Mouse (Mus musculus) forebrain, embryonic 11.5 days (tissue): ENCODE measurements around the gene Lgmn. TPM values are rescaled to one million over a fixed set of nuclear protein-coding genes. Genes with fewer than 3 reads are reported as not detected.

Experiments
- ATAC-seq: fragments of 200-750 bp; cut with Nextera tagmentation; replicated peaks from 2 replicates; pipeline ENCODE4 v1.8.0; 2017; ENCODE audit warnings: moderate TSS enrichment; ENCODE audit not compliant: low FRiP score
- DNase-seq: peaks from one replicate; pipeline ENCODE4 v3.0.0-alpha.2; 2017; ENCODE audit warnings: low spot score
- H3K27ac ChIP-seq: fragments of 300-500 bp; sonication (generic); 2 replicates; pipeline ENCODE4 v1.5.1; 2014; ENCODE audit warnings: low read depth, low read length
- H3K27me3 ChIP-seq: fragments of 300-500 bp; sonication (generic); 2 replicates; pipeline ENCODE4 v1.6.1; 2014; ENCODE audit warnings: mild to moderate bottlenecking, low read length, mixed read lengths; ENCODE audit not compliant: control insufficient read depth, insufficient read depth
- H3K36me3 ChIP-seq: fragments of 300-500 bp; sonication (generic); 2 replicates; pipeline ENCODE4 v1.6.1; 2014; ENCODE audit warnings: mild to moderate bottlenecking, low read length, moderate library complexity, mixed read lengths; ENCODE audit not compliant: control insufficient read depth, insufficient read depth
- H3K4me1 ChIP-seq: fragments of 300-500 bp; sonication (generic); replicated peaks from 2 replicates; pipeline ENCODE4 v1.6.1; 2014; ENCODE audit warnings: low read length, mixed read lengths; ENCODE audit not compliant: control insufficient read depth, insufficient read depth
- H3K4me2 ChIP-seq: fragments of 300-500 bp; sonication (generic); 2 replicates; pipeline ENCODE4 v1.6.1; 2014; ENCODE audit warnings: low read depth, mild to moderate bottlenecking, low read length, moderate library complexity, mixed read lengths; ENCODE audit not compliant: severe bottlenecking
- H3K4me3 ChIP-seq: fragments of 300-500 bp; sonication (generic); 2 replicates; pipeline ENCODE4 v1.5.1; 2014; ENCODE audit warnings: low read depth, low read length
- H3K9ac ChIP-seq: fragments of 300-500 bp; sonication (generic); 2 replicates; pipeline ENCODE4 v1.6.1; 2014; ENCODE audit warnings: low read length
- H3K9me3 ChIP-seq: fragments of 300-500 bp; sonication (generic); 2 replicates; pipeline ENCODE4 v1.6.1; 2016; ENCODE audit warnings: low read length, mixed read lengths; ENCODE audit not compliant: control insufficient read depth
- WGBS: fragments of 180-500 bp; shearing (Covaris S2); extraction: QIAGEN DNeasy Blood & Tissue Kit; methylation state at CpG from one replicate; pipeline ENCODE4 v1.1.7; 2014; 5-methylcytosine and 5-hydroxymethylcytosine counted together
- polyA plus RNA-seq: library from polyadenylated mRNA; unstranded; fragments of >200 nt; fragmentation: Nextera tagmentation; extraction: Ambion mirVana; gene quantifications from 2 replicates; pipeline ENCODE4 v1.2.1, GENCODE M21; 2014

The Lgmn gene
- polyA plus RNA-seq, 1 experiment from 2014 or later, result 49.0 TPM

- H3K9me3 ChIP-seq, result no peaks in the 10 kb centered on the region
- no peak overlapping the region for H3K9ac ChIP-seq
- ATAC-seq (no peak), DNase-seq (no peak)
- 85% methylated on average over 7 of the region's 7 CpGs for WGBS
- peaks cover 2% of the 10 kb centered on the region; the same call in 1 of the 2 replicates for H3K4me1 ChIP-seq
- no peaks in the 10 kb centered on the region for H3K36me3 ChIP-seq
- H3K27ac ChIP-seq, result no peak overlapping the region
- no peak overlapping the region for H3K4me3 ChIP-seq
- no peaks in the 10 kb centered on the region for H3K27me3 ChIP-seq
- H3K4me2 ChIP-seq, result no peak overlapping the region
Measured at GRCm38 (mm10) chr12:102440551-102440950, 938 bp upstream of the Lgmn start.

- DNase-seq, result no peak
- Histone ChIP-seq H3K27ac (no peak overlapping the region), H3K9me3 (no peaks in the 10 kb centered on the region), H3K9ac (peak overlapping the region; percentile 69), H3K4me2 (peak overlapping the region; percentile 74), H3K36me3 (no peaks in the 10 kb centered on the region), H3K4me1 (peaks cover 2% of the 10 kb centered on the region; the same call in 1 of the 2 replicates), H3K27me3 (no peaks in the 10 kb centered on the region), H3K4me3 (peak overlapping the region; percentile 59)
- ATAC-seq, result peak; percentile 40
- 3% methylated on average over 20 of the region's 20 CpGs for WGBS
Measured at GRCm38 (mm10) chr12:102438983-102439631, 506 bp downstream of the Lgmn start.

- Histone ChIP-seq H3K9me3 (no peaks in the 10 kb centered on the region), H3K27me3 (no peaks in the 10 kb centered on the region), H3K27ac (no peak overlapping the region), H3K4me3 (no peak overlapping the region), H3K4me2 (no peak overlapping the region), H3K9ac (no peak overlapping the region), H3K36me3 (no peaks in the 10 kb centered on the region), H3K4me1 (peaks cover 2% of the 10 kb centered on the region; the same call in 1 of the 2 replicates)
- WGBS, result 91% methylated on average over 5 of the region's 5 CpGs
- ATAC-seq, result no peak
- no peak for DNase-seq
Measured at GRCm38 (mm10) chr12:102437952-102438351, 1.7 kb downstream of the Lgmn start.

GRCm38 (mm10) chr12:102436939-102437526 is 2.6 kb downstream of the Lgmn start:
- DNase-seq (no peak), ATAC-seq (no peak)
- no peak overlapping the region for H3K4me2 ChIP-seq
- H3K27ac ChIP-seq, result no peak overlapping the region
- H3K9me3 ChIP-seq, result no peaks in the 10 kb centered on the region
- H3K4me3 ChIP-seq, result no peak overlapping the region
- 82% methylated on average over 10 of the region's 10 CpGs for WGBS
- peaks cover 2% of the 10 kb centered on the region; the same call in 1 of the 2 replicates for H3K4me1 ChIP-seq
- H3K27me3 ChIP-seq, result no peaks in the 10 kb centered on the region
- no peak overlapping the region for H3K9ac ChIP-seq
- no peaks in the 10 kb centered on the region for H3K36me3 ChIP-seq

GRCm38 (mm10) chr12:102434107-102434506 is 5.5 kb downstream of the Lgmn start:
- 84% methylated on average over 4 of the region's 4 CpGs for WGBS
- ATAC-seq, result no peak
- no peak for DNase-seq

GRCm38 (mm10) chr12:102432238-102432637 is 7.4 kb downstream of the Lgmn start:
- Histone ChIP-seq H3K9me3 (no peaks in the 10 kb centered on the region), H3K4me1 (no peaks in the 10 kb centered on the region), H3K27ac (no peak overlapping the region), H3K4me2 (no peak overlapping the region), H3K4me3 (no peak overlapping the region), H3K9ac (no peak overlapping the region), H3K27me3 (no peaks in the 10 kb centered on the region), H3K36me3 (no peaks in the 10 kb centered on the region)
- WGBS, result 89% methylated on average over 12 of the region's 12 CpGs
- DNase-seq, result no peak
- ATAC-seq, result no peak

More at GRCm38 (mm10) chr12:102434107-102434506, 5.5 kb downstream of the Lgmn start:
- Histone ChIP-seq H3K36me3 (no peaks in the 10 kb centered on the region), H3K4me2 (no peak overlapping the region), H3K4me3 (no peak overlapping the region), H3K4me1 (peaks cover 2% of the 10 kb centered on the region; the same call in 1 of the 2 replicates), H3K9ac (no peak overlapping the region), H3K27me3 (no peaks in the 10 kb centered on the region), H3K9me3 (no peaks in the 10 kb centered on the region), H3K27ac (no peak overlapping the region)

- WGBS, result 81% methylated on average over 4 of the region's 4 CpGs
Measured at GRCm38 (mm10) chr12:102430228-102430627, 9.4 kb downstream of the Lgmn start.

GRCm38 (mm10) chr12:102429656-102430055 is 10.0 kb downstream of the Lgmn start:
- no peak overlapping the region for H3K4me3 ChIP-seq
- H3K9ac ChIP-seq, result no peak overlapping the region
- no peaks in the 10 kb centered on the region for H3K27me3 ChIP-seq
- no peaks in the 10 kb centered on the region for H3K36me3 ChIP-seq
- H3K27ac ChIP-seq, result no peak overlapping the region
- DNase-seq, result no peak
- no peak for ATAC-seq
- no peak overlapping the region for H3K4me2 ChIP-seq
- 93% methylated on average over 5 of the region's 5 CpGs for WGBS
- H3K4me1 ChIP-seq, result no peaks in the 10 kb centered on the region
- H3K9me3 ChIP-seq, result no peaks in the 10 kb centered on the region

More at GRCm38 (mm10) chr12:102430228-102430627, 9.4 kb downstream of the Lgmn start:
- Histone ChIP-seq H3K9ac (no peak overlapping the region), H3K4me1 (no peaks in the 10 kb centered on the region), H3K4me3 (no peak overlapping the region), H3K4me2 (no peak overlapping the region), H3K27me3 (no peaks in the 10 kb centered on the region), H3K9me3 (no peaks in the 10 kb centered on the region), H3K27ac (no peak overlapping the region), H3K36me3 (no peaks in the 10 kb centered on the region)
- ATAC-seq (no peak), DNase-seq (no peak)

- ATAC-seq, result no peak
- 98% methylated on average over 7 of the region's 7 CpGs for WGBS
- no peak overlapping the region for H3K9ac ChIP-seq
- H3K4me1 ChIP-seq, result no peaks in the 10 kb centered on the region
- DNase-seq, result no peak
- H3K36me3 ChIP-seq, result no peaks in the 10 kb centered on the region
- no peak overlapping the region for H3K27ac ChIP-seq
- H3K4me2 ChIP-seq, result no peak overlapping the region
- H3K4me3 ChIP-seq, result no peak overlapping the region
- no peaks in the 10 kb centered on the region for H3K9me3 ChIP-seq
- H3K27me3 ChIP-seq, result no peaks in the 10 kb centered on the region
Measured at GRCm38 (mm10) chr12:102426285-102426684, 13.3 kb downstream of the Lgmn start.
